Mouse (Mus musculus) ovary, postnatal 10 days (tissue): Measurements from ENCODE around the gene Tmem205.
A peak's percentile ranks its signal among the peaks of the same experiment; 100 is the strongest.

Source experiments
- DNase-seq: peaks from one replicate; pipeline ENCODE4 v3.0.0; 2022; ENCODE audit warnings: low spot score

Tmem205 gene

DNA sequence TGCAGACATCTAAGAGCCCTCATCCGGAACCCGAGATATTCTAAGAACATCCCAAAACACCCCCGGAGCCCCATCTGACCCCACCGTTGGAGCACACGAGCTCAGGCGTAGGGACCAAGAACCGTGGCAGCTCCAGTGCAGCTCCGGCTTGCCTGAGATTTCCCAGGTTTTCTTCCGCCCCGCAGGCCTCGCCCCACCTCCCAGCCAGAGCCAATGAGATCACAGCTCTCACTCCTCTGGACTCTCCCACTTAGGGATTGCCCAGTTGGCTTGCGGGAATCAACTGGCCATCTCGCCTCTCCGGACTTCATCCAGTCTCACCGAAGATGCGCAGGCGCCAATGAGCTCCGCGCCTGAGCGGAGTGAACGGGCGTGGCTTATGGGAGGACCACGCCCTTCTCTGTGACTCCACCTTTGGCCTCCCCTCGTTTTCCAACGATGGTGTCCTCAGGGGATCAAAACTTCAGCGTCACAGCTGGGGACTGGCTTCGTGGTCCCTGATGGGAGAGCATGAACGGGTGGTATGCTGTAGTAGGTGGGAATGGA is at the start of gene Tmem205, which contains the start of gene Ccdc159:
TSS of gene Tmem205 (minus strand) at position 349 of the 546 bp plus-strand sequence.
TSS of gene Ccdc159 (plus strand) at position 264 of the 546 bp plus-strand sequence.
- peak; percentile 64 for DNase-seq

DNA sequence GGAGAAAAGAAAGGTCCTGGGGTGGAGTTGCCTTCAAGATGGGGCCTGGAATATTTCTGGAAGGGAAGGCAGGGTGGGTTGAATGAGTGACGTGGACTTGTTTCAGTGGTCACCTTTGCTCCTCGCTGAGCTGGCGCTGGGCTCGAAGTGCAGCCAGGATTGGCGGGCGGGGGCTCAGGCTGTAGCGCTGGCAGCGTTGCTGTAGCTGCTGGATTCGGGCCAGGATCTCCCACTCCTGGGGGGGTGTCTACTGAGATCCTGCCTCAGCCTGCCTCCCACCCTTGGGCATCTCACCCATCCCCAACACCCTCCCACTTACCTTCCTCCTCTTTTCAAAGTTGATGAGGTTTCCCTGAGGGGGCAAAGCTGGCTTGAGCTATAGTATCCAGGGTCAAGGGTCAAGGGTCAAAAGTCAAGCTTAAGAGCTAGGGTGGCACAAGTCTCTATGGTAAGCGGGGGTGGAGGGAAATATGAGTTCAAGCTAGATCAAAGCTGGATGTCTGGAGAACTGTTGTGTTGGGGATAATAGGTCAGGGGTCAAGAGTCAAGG is 49.3 kb upstream of the Tmem205 start:
- no peak for DNase-seq

DNA sequence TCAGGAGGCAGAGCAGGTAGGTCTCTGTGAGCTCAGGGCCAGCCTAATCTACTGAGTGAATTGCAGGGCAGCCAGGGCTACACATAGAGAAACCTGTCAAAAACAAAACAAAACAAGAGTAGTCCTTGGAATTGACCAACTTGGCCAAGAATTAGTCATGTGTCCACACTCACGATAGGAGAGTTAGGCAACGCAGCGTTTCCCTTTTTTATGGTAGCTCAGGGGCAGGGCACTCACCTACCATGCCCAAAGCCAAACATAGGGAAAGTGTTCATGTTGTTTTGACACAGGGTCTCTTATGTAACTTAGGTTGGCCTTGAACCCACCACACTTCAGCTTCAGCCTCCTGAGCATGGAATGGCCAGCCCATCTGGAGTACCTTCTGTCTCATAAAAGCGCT is 41.9 kb upstream of the Tmem205 start:
- DNase-seq = no peak

DNA sequence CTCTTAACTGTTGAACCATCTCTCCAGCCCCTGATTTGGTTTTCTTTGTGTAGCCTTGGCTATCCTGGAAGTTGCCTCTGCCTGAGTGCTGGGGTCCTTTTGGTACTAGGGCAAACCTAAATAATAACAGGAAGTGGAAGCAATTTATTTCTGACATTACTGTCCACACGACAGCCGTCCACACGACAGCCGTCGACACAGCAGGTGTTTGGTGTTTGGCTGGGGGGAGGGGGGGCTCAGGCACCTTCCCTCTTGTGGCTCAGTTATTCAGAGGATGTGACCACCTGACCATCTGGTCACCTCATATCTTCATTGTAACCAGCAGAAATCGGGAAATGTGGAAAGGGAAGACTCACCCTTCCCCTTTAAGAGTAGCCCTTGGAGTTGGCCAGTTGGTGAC is 41.5 kb upstream of the Tmem205 start:
- no peak for DNase-seq

DNA sequence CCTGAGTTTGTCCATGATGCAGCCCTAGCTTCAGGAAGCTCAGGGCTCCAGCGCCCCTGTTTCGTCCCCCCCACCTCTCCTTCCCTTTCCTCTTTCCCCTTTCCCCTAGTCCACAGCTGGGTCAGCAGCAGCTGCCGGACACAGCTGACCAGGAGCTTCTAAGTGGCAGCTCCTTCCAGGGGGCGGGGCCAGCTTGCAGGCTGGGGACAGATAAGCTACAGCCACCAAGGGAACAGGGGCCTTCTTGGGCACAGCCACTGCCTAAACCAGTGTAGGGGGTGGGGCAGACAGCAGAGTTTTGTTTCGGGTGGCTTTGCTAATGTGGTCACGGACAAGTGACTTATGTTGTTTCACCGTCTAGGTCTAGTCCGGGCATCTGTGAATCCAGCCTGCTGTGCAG is 36.1 kb upstream of the Tmem205 start, which contains the start of gene Epor:
TSS of gene Epor (minus strand) at position 90 of the 400 bp plus-strand sequence.
- DNase-seq = no peak

DNA sequence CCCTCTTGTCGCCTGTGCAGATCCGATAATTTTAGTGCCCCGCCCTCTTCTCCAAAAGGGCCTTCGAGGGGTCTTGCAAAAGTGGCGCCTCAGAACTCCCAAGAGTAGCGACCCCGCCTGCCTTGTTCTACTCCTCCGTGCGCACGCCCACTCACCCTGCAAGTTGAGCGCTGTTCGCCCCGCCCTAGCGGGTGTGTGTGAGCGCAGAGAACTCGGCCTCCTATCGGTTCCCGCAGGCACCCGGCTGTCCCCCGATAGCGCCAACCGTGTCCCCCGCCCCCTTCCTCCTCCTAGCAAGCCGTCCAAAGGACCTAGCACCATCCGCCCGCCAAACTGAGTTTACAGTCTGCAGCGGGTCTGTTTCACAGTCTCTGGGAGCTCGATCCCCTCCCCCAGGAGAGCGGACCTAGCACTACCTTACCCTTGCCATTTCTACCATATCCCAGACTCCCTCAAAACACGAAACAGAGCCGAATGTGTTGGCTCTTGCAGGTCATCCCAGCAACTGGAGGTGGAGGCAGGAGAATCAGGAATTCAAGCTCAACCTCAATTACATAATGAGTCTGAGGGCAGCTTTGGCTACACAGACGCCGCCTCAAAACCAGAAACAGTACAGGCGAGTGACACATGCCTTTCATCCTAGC is 35.2 kb upstream of the Tmem205 start:
- peak; percentile 36 for DNase-seq

DNA sequence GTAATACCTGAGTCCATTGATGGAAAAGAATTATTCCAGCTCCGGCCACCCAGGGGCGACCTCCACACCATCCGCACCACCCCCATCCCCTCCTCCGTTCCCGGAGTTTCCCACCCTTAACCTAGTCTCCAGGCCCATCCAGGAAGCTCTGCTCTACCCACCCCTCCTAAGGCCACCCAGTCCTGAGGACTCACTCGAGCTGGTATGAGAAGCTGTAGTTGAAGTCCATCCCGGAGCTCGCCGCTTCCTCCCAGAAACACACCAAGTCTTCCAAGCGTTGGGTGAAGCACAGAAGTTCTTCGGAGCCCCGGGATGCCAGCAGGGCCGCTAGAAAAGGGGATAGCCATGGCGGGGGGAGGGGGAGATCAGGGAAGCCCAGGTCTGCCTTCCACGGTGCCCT is 34.7 kb upstream of the Tmem205 start:
- no peak for DNase-seq

DNA sequence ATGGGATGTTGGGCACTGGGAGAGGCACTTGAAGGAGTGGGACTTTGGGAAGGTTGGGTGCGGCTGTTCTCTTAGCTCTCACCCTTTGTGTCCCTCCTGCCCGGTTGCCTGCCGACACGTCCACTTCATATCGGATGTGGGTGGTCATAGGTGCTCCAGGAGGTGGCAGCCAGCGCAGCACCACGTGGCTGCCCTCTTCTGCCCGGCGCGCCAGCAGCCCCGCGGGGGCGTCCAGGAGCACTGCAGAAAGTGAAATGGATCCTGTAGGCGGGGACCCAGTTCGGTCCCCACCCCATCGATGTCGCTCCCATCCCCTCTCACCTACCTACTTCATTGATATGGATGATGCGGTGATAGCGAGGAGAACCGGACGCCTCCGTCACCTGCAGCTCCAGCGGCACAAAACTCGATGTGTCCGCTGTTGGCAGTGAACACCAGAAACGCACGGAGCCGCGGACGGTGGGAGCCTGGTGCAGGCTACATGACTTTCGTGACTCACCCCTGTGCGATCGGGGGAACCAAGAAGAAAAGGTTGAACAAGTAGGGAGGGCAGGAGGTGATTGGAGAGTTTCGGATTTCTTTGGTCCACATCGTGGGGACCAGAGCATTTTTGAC is 34.1 kb upstream of the Tmem205 start:
- no peak for DNase-seq

DNA sequence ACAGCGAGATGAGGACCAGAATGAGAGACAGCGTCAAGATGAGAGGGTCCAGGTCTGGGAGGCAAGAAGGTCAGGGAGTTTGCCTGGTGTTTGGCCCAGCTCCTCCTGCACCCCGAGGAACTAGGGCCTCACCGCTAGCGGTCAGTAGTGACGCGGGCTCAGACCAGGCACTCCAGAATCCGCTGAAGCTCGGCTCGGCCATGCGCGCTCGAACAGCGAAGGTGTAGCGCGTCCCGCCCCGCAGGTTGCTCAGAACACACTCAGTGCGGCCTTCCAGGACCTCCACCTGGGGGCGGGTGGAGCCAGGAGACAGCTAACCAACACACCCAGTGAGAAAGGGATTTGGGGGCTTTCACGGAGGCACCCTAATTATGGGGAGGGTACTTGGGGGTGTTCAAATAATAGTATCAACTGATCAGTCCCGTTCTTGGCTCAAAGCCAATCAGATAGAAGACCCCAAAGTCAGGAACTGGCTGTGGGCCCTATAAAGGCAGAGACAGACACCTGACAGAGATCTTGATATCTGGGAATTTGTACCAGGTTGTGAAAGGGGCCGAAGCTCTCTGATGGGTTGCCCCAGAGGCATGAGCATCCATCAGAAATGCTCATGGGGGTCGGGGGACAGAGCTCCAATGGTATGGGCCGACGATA is 33.3 kb upstream of the Tmem205 start:
- no peak for DNase-seq

DNA sequence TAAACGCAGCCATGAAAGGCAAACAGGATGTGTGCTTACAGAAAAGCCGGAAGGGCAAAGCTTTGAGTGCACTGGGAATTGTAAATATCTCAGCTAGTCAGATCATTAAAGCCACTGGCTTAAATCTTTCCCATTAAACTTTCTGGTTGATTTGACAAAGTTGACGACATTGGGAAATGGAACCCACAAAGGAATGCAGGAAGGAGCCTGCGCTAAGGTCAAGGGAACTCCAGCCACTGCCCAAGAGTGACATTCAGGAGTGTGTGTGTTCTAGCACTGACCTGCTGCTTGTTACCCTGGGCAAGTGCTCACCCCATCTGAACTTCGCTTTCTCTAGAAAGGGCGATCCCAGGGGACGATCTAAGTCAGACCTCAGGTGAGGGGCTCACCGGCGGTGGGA is 32.8 kb upstream of the Tmem205 start:
- no peak for DNase-seq

DNA sequence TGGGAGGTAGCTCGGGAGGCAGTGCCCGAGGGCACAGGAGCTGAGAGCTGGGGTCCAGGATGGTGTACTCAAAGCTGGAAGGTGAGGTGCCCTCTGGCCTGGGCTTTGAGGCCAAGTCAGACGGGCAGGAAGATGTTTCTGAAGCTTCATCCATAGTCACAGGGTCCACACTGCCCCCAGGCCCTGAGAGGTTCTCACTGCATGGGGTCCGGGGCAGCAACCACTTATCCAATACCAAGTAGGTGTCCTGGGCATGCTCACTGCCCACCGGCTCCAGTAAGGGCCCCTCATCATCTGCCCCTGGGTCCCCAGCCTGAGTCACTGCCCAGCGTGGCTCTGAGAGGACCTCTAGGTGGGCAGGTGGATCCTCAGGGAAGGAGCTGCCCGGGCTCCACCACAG is 31.9 kb upstream of the Tmem205 start:
- no peak for DNase-seq

DNA sequence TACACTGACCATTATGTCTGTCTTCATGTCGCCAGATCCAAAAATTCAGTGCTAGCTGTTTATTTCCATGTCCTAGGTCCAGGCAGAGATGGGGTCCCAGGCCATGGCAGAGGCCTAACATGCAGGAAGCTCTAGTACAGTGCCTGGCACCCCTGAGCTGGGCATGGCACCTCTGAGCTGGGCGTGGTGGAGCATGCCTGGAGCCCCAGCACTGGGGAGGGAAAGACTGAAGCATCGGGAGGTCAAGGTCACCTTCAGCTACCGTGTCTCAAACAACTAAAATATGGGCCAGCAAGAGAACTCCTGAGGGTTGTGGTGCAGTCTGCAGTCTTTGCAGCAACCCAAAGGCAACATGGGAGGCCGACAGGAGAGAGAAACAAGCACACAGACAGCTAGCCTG is 31.0 kb upstream of the Tmem205 start:
- DNase-seq = no peak

DNA sequence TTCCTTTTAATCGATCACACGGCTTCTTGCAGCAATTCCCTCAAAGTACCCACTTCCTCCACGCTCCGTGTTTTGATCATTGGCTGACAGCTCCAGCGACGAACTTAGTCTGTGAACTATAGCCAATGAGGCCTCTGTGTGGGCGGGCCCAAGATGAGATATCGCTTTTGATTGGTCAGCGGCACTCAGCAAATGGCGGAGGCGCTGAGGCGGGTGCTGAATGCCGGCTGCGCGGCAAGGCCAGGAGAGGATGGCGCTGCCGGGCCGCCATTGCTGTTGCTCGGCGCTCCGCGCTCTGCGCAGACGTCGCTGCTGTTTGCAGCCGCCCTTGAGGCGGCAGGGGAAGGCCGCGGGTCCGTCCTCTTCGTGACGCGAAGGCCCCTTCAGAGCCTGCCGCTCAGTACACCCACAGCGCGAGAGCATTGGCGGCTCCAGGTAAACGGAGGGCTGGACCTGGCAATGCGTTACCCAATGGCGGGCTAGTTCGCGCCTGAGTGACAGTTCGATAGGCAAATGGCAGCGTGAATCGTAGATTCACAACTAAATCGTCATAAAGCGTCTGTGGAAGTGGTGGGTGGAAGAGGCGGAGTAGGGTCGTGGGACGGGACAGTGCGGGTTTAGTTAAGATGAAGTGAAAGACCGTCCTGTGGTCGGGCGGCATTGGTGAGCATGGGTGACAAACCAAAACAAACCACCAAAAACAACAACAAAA is 28.4 kb upstream of the Tmem205 start, which contains the start of gene Swsap1:
TSS of gene Swsap1 (plus strand) at position 186 of the 712 bp plus-strand sequence.
- DNase-seq = peak; percentile 97

DNA sequence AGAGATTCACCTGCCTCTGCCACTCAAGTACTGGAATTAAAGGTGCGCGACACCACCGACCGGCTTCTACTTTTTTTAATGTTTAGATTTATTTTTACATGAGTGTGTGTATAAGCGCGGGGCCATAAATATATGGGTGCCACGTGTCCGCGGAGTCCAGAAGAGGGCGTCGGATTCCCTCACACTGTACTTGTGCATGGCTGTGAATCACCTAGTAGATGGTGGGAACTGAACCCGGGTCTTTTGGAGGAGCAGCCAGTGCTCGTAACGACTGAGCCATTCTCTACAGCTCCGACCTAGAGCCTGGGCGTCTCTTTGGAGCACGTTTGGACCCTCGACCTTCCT is 27.8 kb upstream of the Tmem205 start:
- DNase-seq = no peak

DNA sequence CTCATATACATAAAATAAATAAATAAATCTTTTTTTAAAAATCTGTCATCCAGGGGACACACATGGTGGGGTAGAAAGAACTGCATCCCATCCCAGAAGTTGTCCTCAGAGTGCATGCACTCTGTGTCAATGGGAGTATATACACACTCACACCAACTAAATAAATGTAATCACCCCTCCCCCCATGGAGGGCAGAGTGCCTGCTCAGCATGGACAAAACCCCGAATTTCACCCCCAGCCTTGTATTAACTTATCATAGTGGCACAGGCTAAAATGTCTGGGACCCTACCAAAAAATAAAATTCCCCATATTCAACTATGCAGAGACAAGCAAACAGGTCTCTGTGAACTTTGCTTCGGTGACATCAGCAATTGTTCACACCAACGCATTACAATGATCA is 27.3 kb upstream of the Tmem205 start:
- no peak for DNase-seq

DNA sequence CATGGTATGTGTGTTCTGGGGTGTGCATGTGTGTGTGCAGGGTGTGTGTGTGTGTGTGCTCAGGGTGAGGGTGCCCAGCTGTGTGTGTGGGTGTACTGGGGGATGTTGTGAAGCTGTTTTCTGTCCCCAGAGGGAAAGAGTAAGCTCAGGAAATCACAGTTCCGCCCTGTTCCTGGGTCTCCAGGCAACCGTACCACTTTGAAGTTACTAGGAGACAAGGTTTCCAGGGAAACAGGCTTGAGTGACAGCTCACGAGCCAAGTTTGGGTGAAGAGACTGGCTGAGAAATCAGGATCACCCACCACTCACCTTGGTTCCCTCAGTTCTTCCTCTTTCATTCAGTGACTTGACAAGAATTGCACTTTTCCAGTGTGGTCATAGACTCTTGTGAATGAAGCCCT is 26.2 kb upstream of the Tmem205 start:
- DNase-seq = no peak

DNA sequence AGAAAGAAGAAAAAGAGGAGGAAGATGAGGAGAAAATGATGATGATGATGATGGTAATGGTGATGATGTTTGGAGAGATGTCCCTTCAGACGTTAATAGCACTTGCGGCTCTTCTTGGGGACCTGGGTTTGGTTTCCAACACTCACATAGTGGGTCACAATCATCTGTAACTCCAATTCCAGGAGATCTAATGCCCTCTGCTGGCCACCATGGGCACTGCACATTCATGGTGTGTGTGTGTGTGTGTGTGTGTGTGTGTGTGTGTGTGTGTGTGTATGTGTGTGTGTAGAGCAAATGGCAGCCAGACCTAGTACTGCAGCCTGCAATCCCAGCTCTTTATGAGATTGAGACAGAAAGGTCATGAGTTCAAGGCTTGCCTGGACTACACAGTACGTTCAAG is 24.6 kb upstream of the Tmem205 start:
- no peak for DNase-seq

DNA sequence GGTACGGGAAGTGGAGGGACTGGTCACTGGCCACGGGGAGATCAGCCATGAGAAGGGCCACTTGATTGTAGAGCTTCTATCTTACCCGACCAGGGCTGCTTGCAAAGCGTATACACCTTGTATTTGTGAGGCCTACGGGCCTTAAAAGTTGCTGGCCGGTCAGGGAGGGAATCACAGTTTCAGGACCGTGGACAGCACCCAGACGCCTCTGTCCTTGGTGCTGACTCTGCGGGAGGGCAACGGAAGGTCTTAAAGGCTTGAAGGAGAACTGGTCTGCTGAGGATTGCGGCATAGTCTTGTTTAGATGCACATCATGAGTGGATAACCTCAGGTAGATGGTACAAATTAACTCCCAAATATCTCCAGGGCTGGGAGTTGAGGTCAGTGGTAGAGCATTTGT is 23.0 kb upstream of the Tmem205 start:
- peak; percentile 89 for DNase-seq

DNA sequence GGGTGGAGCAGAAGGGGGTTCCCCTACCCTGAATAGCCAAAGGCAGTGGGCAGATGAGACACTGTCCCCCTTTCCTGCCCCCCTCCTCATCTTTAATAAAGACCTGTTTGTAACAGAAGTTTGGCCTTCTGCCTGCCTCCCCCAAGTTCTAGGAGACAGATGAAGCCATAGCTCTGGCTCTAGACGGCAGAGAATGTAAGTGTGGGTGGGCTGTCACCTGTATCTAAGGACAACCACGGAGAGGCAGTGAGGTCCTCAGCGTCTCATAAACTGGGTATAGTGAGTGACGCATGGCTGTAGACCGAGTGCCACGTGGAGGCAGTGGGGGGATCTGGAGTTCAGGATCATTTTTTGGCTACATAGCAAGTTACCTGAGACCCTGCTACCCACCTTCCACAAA is 21.4 kb upstream of the Tmem205 start:
- no peak for DNase-seq

DNA sequence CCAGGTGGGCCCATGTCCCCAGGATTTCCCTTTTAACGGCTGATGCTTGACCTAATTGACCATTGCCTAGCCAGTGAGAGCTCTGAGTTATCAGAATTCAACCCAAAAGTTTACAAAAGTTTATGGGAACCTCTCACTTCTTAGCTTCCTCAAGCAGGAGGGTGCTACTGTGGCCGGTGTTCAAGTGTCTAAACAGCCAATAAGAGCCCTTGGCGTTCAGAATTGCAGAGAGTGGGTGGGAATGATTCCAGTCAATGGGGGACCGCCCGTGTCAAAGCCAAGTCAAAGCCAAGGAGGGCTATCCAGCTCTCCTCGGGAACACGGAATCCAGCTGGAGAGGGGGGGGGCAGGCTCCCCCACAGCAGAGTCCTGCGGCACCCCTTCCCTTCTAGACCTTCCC is 20.8 kb upstream of the Tmem205 start:
- no peak for DNase-seq

DNA sequence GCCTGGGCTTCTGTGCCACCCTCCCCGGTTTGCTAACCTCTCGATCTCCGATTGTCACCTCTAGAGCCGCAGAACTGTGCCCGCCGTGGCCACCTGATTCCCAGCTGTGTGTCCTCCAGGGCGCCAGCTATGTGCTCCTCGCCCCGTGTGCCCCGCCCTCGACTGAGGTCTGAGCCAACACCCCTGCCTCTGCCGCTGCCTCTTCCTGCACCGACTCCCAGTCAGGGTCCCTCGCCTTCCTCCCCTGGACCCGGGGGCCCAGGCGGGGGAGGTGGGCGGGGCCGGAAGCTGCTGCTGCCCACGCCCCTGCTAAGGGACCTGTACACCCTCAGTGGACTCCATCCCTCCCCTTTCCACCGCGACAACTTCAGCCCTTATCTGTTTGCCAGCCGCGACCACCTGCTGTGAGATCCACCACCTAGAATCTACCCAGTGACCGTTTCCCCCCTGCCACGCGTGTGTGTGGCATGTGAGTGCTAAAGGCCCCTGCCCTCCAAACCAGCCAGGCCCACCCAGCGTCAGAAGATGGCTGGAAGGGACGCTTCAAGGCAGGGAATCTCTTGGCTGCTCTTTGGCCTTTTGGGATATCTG is 20.3 kb upstream of the Tmem205 start:
- no peak for DNase-seq

DNA sequence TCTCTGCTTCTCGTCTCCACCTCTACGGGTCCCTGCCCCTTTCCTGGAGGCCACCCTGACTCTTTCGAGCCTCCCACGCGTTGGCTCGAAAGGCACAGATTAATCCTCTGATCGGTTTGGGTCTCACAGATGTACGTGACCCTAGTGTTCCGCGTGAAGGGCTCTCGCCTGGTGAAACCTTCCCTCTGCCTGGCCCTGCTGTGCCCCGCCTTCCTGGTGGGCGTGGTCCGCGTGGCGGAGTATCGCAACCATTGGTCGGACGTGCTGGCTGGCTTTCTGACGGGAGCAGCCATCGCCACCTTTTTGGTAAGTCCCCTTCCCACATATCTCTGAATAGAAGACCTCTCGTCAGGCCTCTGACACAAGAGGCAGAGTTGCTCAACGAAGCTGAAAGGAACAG is 16.9 kb upstream of the Tmem205 start:
- DNase-seq = no peak
